Mouse (Mus musculus) forebrain, embryonic 11.5 days (tissue): ENCODE data around the gene Rhox2h. TPM values are rescaled to one million over a fixed set of nuclear protein-coding genes. Genes with fewer than 3 reads are reported as not detected.
"Not testable (repeated sequence)": the region's sequence is repeated elsewhere in the genome, so short reads cannot be mapped to it uniquely, and the experiment has no call there.

Experiments
- ATAC-seq: fragments of 200-750 bp; cut with Nextera tagmentation; replicated peaks from 2 replicates; pipeline ENCODE4 v1.8.0; 2017; ENCODE audit warnings: moderate TSS enrichment; ENCODE audit not compliant: low FRiP score
- DNase-seq: peaks from one replicate; pipeline ENCODE4 v3.0.0-alpha.2; 2017; ENCODE audit warnings: low spot score
- H3K27ac ChIP-seq: fragments of 300-500 bp; sonication (generic); 2 replicates; pipeline ENCODE4 v1.5.1; 2014; ENCODE audit warnings: low read depth, low read length
- H3K27me3 ChIP-seq: fragments of 300-500 bp; sonication (generic); 2 replicates; pipeline ENCODE4 v1.6.1; 2014; ENCODE audit warnings: mild to moderate bottlenecking, low read length, mixed read lengths; ENCODE audit not compliant: control insufficient read depth, insufficient read depth
- H3K36me3 ChIP-seq: fragments of 300-500 bp; sonication (generic); 2 replicates; pipeline ENCODE4 v1.6.1; 2014; ENCODE audit warnings: mild to moderate bottlenecking, low read length, moderate library complexity, mixed read lengths; ENCODE audit not compliant: control insufficient read depth, insufficient read depth
- H3K4me1 ChIP-seq: fragments of 300-500 bp; sonication (generic); replicated peaks from 2 replicates; pipeline ENCODE4 v1.6.1; 2014; ENCODE audit warnings: low read length, mixed read lengths; ENCODE audit not compliant: control insufficient read depth, insufficient read depth
- H3K4me2 ChIP-seq: fragments of 300-500 bp; sonication (generic); 2 replicates; pipeline ENCODE4 v1.6.1; 2014; ENCODE audit warnings: low read depth, mild to moderate bottlenecking, low read length, moderate library complexity, mixed read lengths; ENCODE audit not compliant: severe bottlenecking
- H3K4me3 ChIP-seq: fragments of 300-500 bp; sonication (generic); 2 replicates; pipeline ENCODE4 v1.5.1; 2014; ENCODE audit warnings: low read depth, low read length
- H3K9ac ChIP-seq: fragments of 300-500 bp; sonication (generic); 2 replicates; pipeline ENCODE4 v1.6.1; 2014; ENCODE audit warnings: low read length
- H3K9me3 ChIP-seq: fragments of 300-500 bp; sonication (generic); 2 replicates; pipeline ENCODE4 v1.6.1; 2016; ENCODE audit warnings: low read length, mixed read lengths; ENCODE audit not compliant: control insufficient read depth
- WGBS: fragments of 180-500 bp; shearing (Covaris S2); extraction: QIAGEN DNeasy Blood & Tissue Kit; methylation state at CpG from one replicate; pipeline ENCODE4 v1.1.7; 2014; 5-methylcytosine and 5-hydroxymethylcytosine counted together
- polyA plus RNA-seq: library from polyadenylated mRNA; unstranded; fragments of >200 nt; fragmentation: Nextera tagmentation; extraction: Ambion mirVana; gene quantifications from 2 replicates; pipeline ENCODE4 v1.2.1, GENCODE M21; 2014

Rhox2h gene
- not detected in 2 replicates for polyA plus RNA-seq

DNA sequence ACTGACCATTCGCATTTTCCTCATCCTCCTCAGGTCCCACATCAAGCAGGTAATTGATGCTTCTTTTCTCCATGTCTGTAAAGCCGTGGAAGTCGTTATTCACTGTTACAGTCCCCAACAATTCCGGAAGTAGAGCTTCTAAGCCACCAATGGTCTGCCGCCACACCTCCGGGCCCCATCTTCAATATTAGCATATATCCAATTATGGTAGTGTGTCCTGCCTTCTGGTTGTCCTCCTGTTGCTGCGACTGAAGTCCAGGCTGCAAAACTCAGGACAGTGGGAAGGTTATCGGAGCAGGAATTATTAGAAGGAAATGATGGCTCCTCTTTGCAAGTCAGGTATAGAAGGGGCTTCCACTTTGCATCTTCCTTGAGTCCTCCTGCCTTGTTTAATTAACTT lies at the start of gene Rhox2h:
TSS of gene Rhox2h (minus strand) at position 101 of the 400 bp plus-strand sequence.
- H3K9me3 ChIP-seq, H3K4me1 ChIP-seq, H3K27me3 ChIP-seq, H3K27ac ChIP-seq, H3K36me3 ChIP-seq, H3K9ac ChIP-seq, H3K4me2 ChIP-seq, DNase-seq, H3K4me3 ChIP-seq, ATAC-seq: not testable (repeated sequence)
- WGBS, result 89% methylated on average over 8 of the region's 8 CpGs

DNA sequence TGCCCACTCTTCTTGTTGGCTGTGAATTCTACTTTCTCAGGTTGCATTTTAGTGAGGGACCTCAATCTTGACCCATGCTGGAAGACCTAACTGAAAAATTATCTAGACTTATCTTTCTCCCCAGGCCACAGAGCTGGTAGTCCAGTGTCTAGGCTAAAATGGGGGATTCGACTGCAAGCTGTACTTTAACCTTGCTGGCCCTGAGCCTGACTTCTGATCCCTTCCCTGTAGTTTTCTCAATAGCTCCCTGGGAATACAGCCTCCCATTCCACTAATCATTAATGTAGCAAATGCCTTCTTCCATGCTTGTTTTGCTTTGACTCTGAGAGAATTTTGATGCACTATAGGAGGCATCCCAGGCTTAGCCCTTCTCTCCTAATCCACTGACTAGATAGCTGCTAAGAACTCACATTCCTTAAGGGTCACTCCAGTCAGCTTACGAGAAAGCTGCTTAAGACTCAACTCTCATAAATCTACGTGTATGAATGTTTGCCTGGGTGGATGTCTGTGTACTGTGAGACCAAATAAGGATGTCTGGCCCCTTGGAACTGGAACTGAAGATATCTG lies 28.8 kb upstream of the Rhox2h start:
- Histone ChIP-seq H3K9me3 (no peaks in the 10 kb centered on the region), H3K4me2 (no peak overlapping the region), H3K9ac (no peak overlapping the region), H3K36me3 (no peaks in the 10 kb centered on the region), H3K27ac (no peak overlapping the region), H3K27me3 (no peaks in the 10 kb centered on the region), H3K4me1 (no peaks in the 10 kb centered on the region), H3K4me3 (no peak overlapping the region)
- ATAC-seq (no peak), DNase-seq (no peak)
- WGBS, result 83% methylated on average over 3 of the region's 3 CpGs

GRCm38 (mm10) chrX:37692261-37692660 lies 19.2 kb upstream of the Rhox2h start:
- no peak overlapping the region for H3K4me3 ChIP-seq
- no peaks in the 10 kb centered on the region for H3K27me3 ChIP-seq
- H3K9ac ChIP-seq, result no peak overlapping the region
- no peak overlapping the region for H3K4me2 ChIP-seq
- no peaks in the 10 kb centered on the region for H3K9me3 ChIP-seq
- H3K4me1 ChIP-seq, result no peaks in the 10 kb centered on the region
- DNase-seq (no peak), ATAC-seq (no peak)
- H3K27ac ChIP-seq, result no peak overlapping the region
- 84% methylated on average over 2 of the region's 2 CpGs for WGBS
- H3K36me3 ChIP-seq, result no peaks in the 10 kb centered on the region

DNA sequence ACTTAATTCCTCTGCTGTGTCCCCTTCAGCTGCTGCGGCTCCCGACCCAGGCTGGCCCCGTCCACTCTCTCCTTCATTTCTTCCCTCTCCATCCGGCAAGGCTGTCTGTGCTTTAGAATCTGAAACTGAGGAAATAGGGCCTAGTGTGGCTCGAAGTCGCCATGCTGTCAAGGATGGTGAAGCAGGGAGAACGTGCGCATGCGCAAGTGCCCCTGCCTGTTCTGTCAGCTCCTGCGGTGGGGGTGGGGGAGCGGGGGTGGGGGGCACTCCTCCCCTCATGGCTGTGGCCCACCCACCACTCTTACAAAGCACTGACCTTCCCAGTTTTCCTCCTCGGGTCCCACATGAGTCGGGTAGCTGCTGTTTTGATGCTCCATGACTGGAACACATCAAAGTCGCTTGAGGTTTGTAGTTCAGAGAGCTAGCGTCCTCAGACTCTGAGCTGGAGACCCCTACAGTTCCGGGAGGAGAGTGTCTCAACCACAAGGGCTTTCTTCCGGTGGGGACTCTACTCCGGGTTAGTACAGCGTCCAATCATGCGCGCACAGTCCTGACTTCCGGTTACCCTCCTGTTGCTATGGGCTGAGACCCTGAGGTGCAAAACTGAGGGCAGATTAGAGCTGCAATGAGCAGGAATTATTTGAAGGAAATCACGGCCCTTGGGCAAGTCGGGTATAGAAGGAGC lies 10.1 kb upstream of the Rhox2h start:
- Histone ChIP-seq H3K4me2 (no peak overlapping the region), H3K27ac (no peak overlapping the region), H3K27me3 (no peaks in the 10 kb centered on the region), H3K4me3 (no peak overlapping the region), H3K36me3 (no peaks in the 10 kb centered on the region), H3K4me1 (no peaks in the 10 kb centered on the region), H3K9ac (no peak overlapping the region), H3K9me3 (no peaks in the 10 kb centered on the region)
- ATAC-seq (no peak), DNase-seq (no peak)
- WGBS, result 85% methylated on average over 24 of the region's 24 CpGs

GRCm38 (mm10) chrX:37668664-37669063 lies 4.4 kb downstream of the Rhox2h start, which contains the start of gene Rhox3h:
Gene Rhox3h, minus strand, starts transcription at chrX:37668764.
- not testable (repeated sequence) for DNase-seq, H3K9ac ChIP-seq, H3K27me3 ChIP-seq, H3K4me2 ChIP-seq, H3K4me3 ChIP-seq, H3K4me1 ChIP-seq, H3K27ac ChIP-seq, H3K9me3 ChIP-seq, H3K36me3 ChIP-seq, ATAC-seq
- 100% methylated on average over 1 of the region's 3 CpGs for WGBS

GRCm38 (mm10) chrX:37651227-37651626 lies 21.9 kb downstream of the Rhox2h start, which contains the start of gene Rhox4g:
Gene Rhox4g, minus strand, starts transcription at chrX:37651327.
- H3K36me3 ChIP-seq, DNase-seq, H3K27ac ChIP-seq, H3K4me1 ChIP-seq, H3K27me3 ChIP-seq, H3K9me3 ChIP-seq, H3K9ac ChIP-seq, ATAC-seq, H3K4me3 ChIP-seq, H3K4me2 ChIP-seq: not testable (repeated sequence)
- 93% methylated on average over 15 of the region's 20 CpGs for WGBS

- ATAC-seq, result not testable (repeated sequence)
These were observed 29.7 kb downstream of the Rhox2h start, which contains the start of gene Rhox2g for GRCm38 (mm10) chrX:37643370-37643769. Gene Rhox2g, minus strand, starts transcription at chrX:37643470.

DNA sequence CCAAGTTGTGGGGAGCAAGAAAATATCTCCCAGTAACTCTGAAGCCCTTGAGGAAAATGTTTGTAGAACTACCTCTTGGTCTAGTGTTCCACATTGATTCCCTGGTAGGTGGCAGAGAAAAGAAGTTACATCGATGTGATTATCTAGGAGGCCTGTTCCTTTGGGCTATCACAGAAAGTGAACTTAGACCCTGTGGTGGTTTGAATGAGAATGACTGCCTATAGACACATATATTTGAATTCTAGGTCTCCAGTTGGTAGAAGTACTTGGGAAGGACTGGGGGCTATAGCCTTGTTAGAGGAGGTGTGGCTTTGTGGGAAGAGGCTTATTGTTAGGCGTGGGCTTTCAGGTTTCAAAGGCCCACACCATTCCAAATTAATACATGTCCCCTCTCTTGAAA lies 44.6 kb downstream of the Rhox2h start, which contains the start of gene Rhox3g:
TSS of gene Rhox3g (minus strand) at position 101 of the 400 bp plus-strand sequence.
- H3K4me3 ChIP-seq, ATAC-seq, H3K9me3 ChIP-seq, H3K27me3 ChIP-seq, H3K36me3 ChIP-seq, H3K27ac ChIP-seq, H3K9ac ChIP-seq, DNase-seq, H3K4me2 ChIP-seq, H3K4me1 ChIP-seq: not testable (repeated sequence)
- 86% methylated on average over 2 of the region's 2 CpGs for WGBS

More at GRCm38 (mm10) chrX:37643370-37643769, 29.7 kb downstream of the Rhox2h start, which contains the start of gene Rhox2g:
- DNase-seq, H3K27ac ChIP-seq, H3K36me3 ChIP-seq, H3K27me3 ChIP-seq, H3K4me1 ChIP-seq, H3K4me3 ChIP-seq, H3K9ac ChIP-seq, H3K9me3 ChIP-seq, H3K4me2 ChIP-seq: not testable (repeated sequence)
- WGBS, result 84% methylated on average over 6 of the region's 6 CpGs
